Mouse (Mus musculus) midbrain, embryonic 11.5 days (tissue): ENCODE measurements around the gene Pomgnt2. TPM values are rescaled to one million over a fixed set of nuclear protein-coding genes. Genes with fewer than 3 reads are reported as not detected.

Source experiments
- ATAC-seq: fragments of 200-750 bp; cut with Nextera tagmentation; 2 replicates; pipeline ENCODE4 v1.8.0; 2017; ENCODE audit warnings: moderate TSS enrichment, moderate library complexity; ENCODE audit not compliant: low FRiP score
- DNase-seq: peaks from one replicate; pipeline ENCODE4 v3.0.0; 2015; ENCODE audit warnings: low spot score; ENCODE audit errors: missing footprints
- H3K27ac ChIP-seq: fragments of 300-500 bp; sonication (generic); 2 replicates; pipeline ENCODE4 v1.5.1; 2014; ENCODE audit warnings: low read depth, low read length
- H3K27me3 ChIP-seq: fragments of 300-500 bp; sonication (generic); 2 replicates; pipeline ENCODE4 v1.6.1; 2014; ENCODE audit warnings: mild to moderate bottlenecking, low read length, moderate library complexity, mixed read lengths; ENCODE audit not compliant: control insufficient read depth, insufficient read depth
- H3K36me3 ChIP-seq: fragments of 300-500 bp; sonication (generic); 2 replicates; pipeline ENCODE4 v1.6.1; 2014; ENCODE audit warnings: mild to moderate bottlenecking, low read length, moderate library complexity, mixed read lengths; ENCODE audit not compliant: control insufficient read depth, insufficient read depth
- H3K4me1 ChIP-seq: fragments of 300-500 bp; sonication (generic); 2 replicates; pipeline ENCODE4 v1.6.1; 2014; ENCODE audit warnings: low read length; ENCODE audit not compliant: control insufficient read depth, insufficient read depth
- H3K4me2 ChIP-seq: fragments of 300-500 bp; sonication (generic); 2 replicates; pipeline ENCODE4 v1.6.1; 2014; ENCODE audit warnings: mild to moderate bottlenecking, moderate library complexity
- H3K4me3 ChIP-seq: fragments of 300-500 bp; sonication (generic); 2 replicates; pipeline ENCODE4 v1.5.1; 2014; ENCODE audit warnings: low read depth, low read length
- H3K9ac ChIP-seq: fragments of 300-500 bp; sonication (generic); 2 replicates; pipeline ENCODE4 v1.6.1; 2014; ENCODE audit warnings: low read length
- H3K9me3 ChIP-seq: fragments of 300-500 bp; sonication (generic); 2 replicates; pipeline ENCODE4 v1.6.1; 2016; ENCODE audit warnings: low read length; ENCODE audit not compliant: control insufficient read depth
- WGBS: fragments of 180-500 bp; shearing (Covaris S2); extraction: QIAGEN DNeasy Blood & Tissue Kit; methylation state at CpG from one replicate; pipeline ENCODE4 v1.1.7; 2014; 5-methylcytosine and 5-hydroxymethylcytosine counted together
- polyA plus RNA-seq: library from polyadenylated mRNA; unstranded; fragments of >200 nt; fragmentation: Nextera tagmentation; extraction: Ambion mirVana; gene quantifications from 2 replicates; pipeline ENCODE4 v1.2.1, GENCODE M21; 2014

Gene Pomgnt2
- 8.9 and 9.7 TPM in 2 replicates for polyA plus RNA-seq

- H3K36me3 ChIP-seq: no peaks in the 10 kb centered on the region
- H3K9ac ChIP-seq: no peak within 1 kb of the TSS; the same call in 1 of the 2 replicates
- no peak within 1 kb of the TSS for H3K27ac ChIP-seq
- H3K4me1 ChIP-seq: peaks cover 10% of the 10 kb centered on the region
- no peak for DNase-seq
- H3K4me2 ChIP-seq: peak within 1 kb of the TSS; percentile 93
- no peaks in the 10 kb centered on the region for H3K27me3 ChIP-seq
- H3K4me3 ChIP-seq: peak within 1 kb of the TSS; percentile 82
- H3K9me3 ChIP-seq: no peaks in the 10 kb centered on the region
- ATAC-seq: no peak
Measured at GRCm38 (mm10) chr9:121997010-121997409, at the start of gene Pomgnt2. TSS of gene Pomgnt2 (minus strand) at chr9:121997110.

- ATAC-seq (no peak), DNase-seq (no peak)
- no peak overlapping the region for H3K9ac ChIP-seq
- no peak overlapping the region for H3K27ac ChIP-seq
- H3K9me3 ChIP-seq: no peaks in the 10 kb centered on the region
- 0 out of 2 replicates have a peak, but pooled peaks cover 2% of the 10 kb centered on the region for H3K4me1 ChIP-seq
- H3K36me3 ChIP-seq: no peaks in the 10 kb centered on the region
- H3K4me3 ChIP-seq: no peak overlapping the region
- H3K27me3 ChIP-seq: no peaks in the 10 kb centered on the region
- H3K4me2 ChIP-seq: no peak overlapping the region
- WGBS: 88% methylated on average over 4 of the region's 4 CpGs
Measured at GRCm38 (mm10) chr9:122039848-122040247, 42.9 kb upstream of the Pomgnt2 start.

GRCm38 (mm10) chr9:122038631-122039030 lies 41.7 kb upstream of the Pomgnt2 start:
- H3K9ac ChIP-seq: no peak overlapping the region
- 0 out of 2 replicates have a peak, but pooled peaks cover 2% of the 10 kb centered on the region for H3K4me1 ChIP-seq
- ATAC-seq (no peak), DNase-seq (peak; percentile 21)
- no peak overlapping the region for H3K4me3 ChIP-seq
- no peaks in the 10 kb centered on the region for H3K27me3 ChIP-seq
- no peak overlapping the region for H3K27ac ChIP-seq
- H3K4me2 ChIP-seq: no peak overlapping the region
- 85% methylated on average over 1 of the region's 1 CpGs for WGBS
- no peaks in the 10 kb centered on the region for H3K36me3 ChIP-seq
- no peaks in the 10 kb centered on the region for H3K9me3 ChIP-seq

- H3K9me3 ChIP-seq: no peaks in the 10 kb centered on the region
- H3K4me3 ChIP-seq: no peak overlapping the region
- no peaks in the 10 kb centered on the region for H3K36me3 ChIP-seq
- no peak overlapping the region for H3K27ac ChIP-seq
- H3K4me1 ChIP-seq: 0 out of 2 replicates have a peak, but pooled peaks cover 2% of the 10 kb centered on the region
- no peak overlapping the region for H3K4me2 ChIP-seq
- H3K9ac ChIP-seq: no peak overlapping the region
- DNase-seq (peak; percentile 72), ATAC-seq (0 out of 2 replicates have a peak, but pooled peaks have one; percentile 14)
- WGBS: 42% methylated on average over 4 of the region's 4 CpGs
- no peaks in the 10 kb centered on the region for H3K27me3 ChIP-seq
Measured at GRCm38 (mm10) chr9:122036496-122037054, 39.7 kb upstream of the Pomgnt2 start.

- ATAC-seq: no peak
- peak; percentile 69 for DNase-seq
Measured at GRCm38 (mm10) chr9:122035807-122036206, 38.9 kb upstream of the Pomgnt2 start.

GRCm38 (mm10) chr9:122034949-122035348 lies 38.0 kb upstream of the Pomgnt2 start:
- Histone ChIP-seq H3K36me3 (no peaks in the 10 kb centered on the region), H3K4me2 (no peak overlapping the region), H3K4me1 (peaks cover 4% of the 10 kb centered on the region; the same call in 1 of the 2 replicates), H3K27ac (no peak overlapping the region), H3K4me3 (no peak overlapping the region), H3K27me3 (no peaks in the 10 kb centered on the region), H3K9me3 (no peaks in the 10 kb centered on the region), H3K9ac (no peak overlapping the region)
- ATAC-seq (no peak), DNase-seq (no peak)
- 100% methylated on average over 1 of the region's 1 CpGs for WGBS

More at GRCm38 (mm10) chr9:122035807-122036206, 38.9 kb upstream of the Pomgnt2 start:
- Histone ChIP-seq H3K4me1 (0 out of 2 replicates have a peak, but pooled peaks cover 2% of the 10 kb centered on the region), H3K27me3 (no peaks in the 10 kb centered on the region), H3K9ac (no peak overlapping the region), H3K4me3 (no peak overlapping the region), H3K9me3 (no peaks in the 10 kb centered on the region), H3K27ac (no peak overlapping the region), H3K36me3 (no peaks in the 10 kb centered on the region), H3K4me2 (no peak overlapping the region)
- WGBS: 41% methylated on average over 5 of the region's 5 CpGs

GRCm38 (mm10) chr9:122032071-122032470 lies 35.2 kb upstream of the Pomgnt2 start:
- ATAC-seq: no peak
- no peak for DNase-seq
- WGBS: 89% methylated on average over 3 of the region's 3 CpGs
- Histone ChIP-seq H3K4me3 (no peak overlapping the region), H3K9me3 (no peaks in the 10 kb centered on the region), H3K27me3 (no peaks in the 10 kb centered on the region), H3K27ac (no peak overlapping the region), H3K9ac (no peak overlapping the region), H3K36me3 (no peaks in the 10 kb centered on the region), H3K4me1 (peaks cover 4% of the 10 kb centered on the region; the same call in 1 of the 2 replicates), H3K4me2 (no peak overlapping the region)

- no peak overlapping the region for H3K4me3 ChIP-seq
- peaks cover 3% of the 10 kb centered on the region; the same call in 1 of the 2 replicates for H3K4me1 ChIP-seq
- ATAC-seq: 0 out of 2 replicates have a peak, but pooled peaks have one; percentile 38
- no peaks in the 10 kb centered on the region for H3K27me3 ChIP-seq
- H3K27ac ChIP-seq: no peak overlapping the region
- no peak overlapping the region for H3K9ac ChIP-seq
- no peaks in the 10 kb centered on the region for H3K9me3 ChIP-seq
- DNase-seq: peak; percentile 81
- no peaks in the 10 kb centered on the region for H3K36me3 ChIP-seq
- 55% methylated on average over 5 of the region's 5 CpGs for WGBS
- H3K4me2 ChIP-seq: no peak overlapping the region
Measured at GRCm38 (mm10) chr9:122030706-122031105, 33.8 kb upstream of the Pomgnt2 start.

- 90% methylated on average over 7 of the region's 7 CpGs for WGBS
- H3K9me3 ChIP-seq: no peaks in the 10 kb centered on the region
- no peak overlapping the region for H3K27ac ChIP-seq
- H3K4me3 ChIP-seq: no peak overlapping the region
- no peak overlapping the region for H3K4me2 ChIP-seq
- H3K4me1 ChIP-seq: peaks cover 3% of the 10 kb centered on the region; the same call in 1 of the 2 replicates
- H3K36me3 ChIP-seq: no peaks in the 10 kb centered on the region
- DNase-seq (peak; percentile 69), ATAC-seq (no peak)
- no peaks in the 10 kb centered on the region for H3K27me3 ChIP-seq
- H3K9ac ChIP-seq: no peak overlapping the region
Measured at GRCm38 (mm10) chr9:122029765-122030164, 32.9 kb upstream of the Pomgnt2 start.
